In the genomic region with DNA sequence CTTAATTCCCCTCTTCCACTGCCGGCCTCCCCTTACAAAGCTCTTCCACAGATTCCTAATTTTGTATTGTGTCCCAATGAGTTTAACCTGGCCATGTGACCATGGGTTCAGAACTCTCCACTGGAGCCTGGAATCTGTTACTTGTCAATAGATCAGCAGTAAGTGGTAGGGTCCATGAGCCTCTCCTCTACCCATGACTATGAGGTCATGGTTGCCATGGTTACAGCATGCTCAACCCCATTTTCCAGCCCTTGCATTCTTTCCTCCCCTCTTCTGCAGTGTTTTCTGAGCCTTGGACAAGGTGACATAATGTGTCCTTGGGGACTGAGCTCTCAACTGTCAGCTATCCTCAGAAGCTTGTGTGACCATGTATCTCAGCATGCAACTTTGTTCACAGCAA, we compare ENCODE assay signal across 27 mouse cellular contexts. TPM values are rescaled to one million over a fixed set of nuclear protein-coding genes. Genes with fewer than 3 reads are reported as not detected.
DNase-seq lines count a peak whose midpoint lies in the region; ATAC-seq lines count a peak whose summit lies in the region.
"Had no signal": no experiment of that assay in that cellular context is flagged by ENCODE, and none has a peak within 500 bp of the region (broad histone marks: within the 10 kb centered on the region; RNA-seq: fewer than 3 reads in every experiment).

No protein-coding gene starts in this region.

- peak; percentile 5 for DNase-seq in adrenal gland, adult 2 months
- DNase-seq in adrenal gland, adult 8-10 months: no peak
- peak; percentile 78 for DNase-seq in midbrain, embryonic 11.5 days (ENCODE audit: low spot score, missing footprints)
- peak; percentile 54 for DNase-seq in embryonic facial prominence, embryonic 11.5 days (ENCODE audit: low spot score)
- DNase-seq in left cerebral cortex, adult 9 months (ENCODE audit: low spot score in 2 of 2): no peak
- DNase-seq: adrenal gland, postnatal 25 days; B cell, adult 2 months; cerebellum, adult 18-20 months; cerebellum, adult 9-11 months; cerebellum, postnatal 36 days; heart, postnatal 36 days had no signal

- H3K4me3 ChIP-seq in midbrain, embryonic 11.5 days (ENCODE audit: low read depth, low read length): no peak overlapping the region
- no peak overlapping the region for H3K4me3 ChIP-seq in midbrain, embryonic 16.5 days (ENCODE audit: low read depth, low read length)
- no peak overlapping the region for H3K4me3 ChIP-seq in embryonic facial prominence, embryonic 11.5 days (ENCODE audit: low read depth, low read length)
- H3K4me3 ChIP-seq: embryonic facial prominence, embryonic 15.5 days; erythroblast, embryonic 14.5 days; forebrain, embryonic 10.5 days; heart, embryonic 13.5 days; hindbrain, embryonic 15.5 days had no signal

- H3K4me2 ChIP-seq in midbrain, embryonic 11.5 days: no peak overlapping the region
- no peak overlapping the region for H3K4me2 ChIP-seq in midbrain, embryonic 16.5 days (ENCODE audit: low read length)
- no peak overlapping the region for H3K4me2 ChIP-seq in embryonic facial prominence, embryonic 11.5 days (ENCODE audit: low read depth, low read length)
- H3K4me2 ChIP-seq: embryonic facial prominence, embryonic 15.5 days; heart, embryonic 13.5 days; hindbrain, embryonic 15.5 days had no signal

- no peak for ATAC-seq in midbrain, embryonic 11.5 days (ENCODE audit: low FRiP score)
- no peak for ATAC-seq in midbrain, embryonic 16.5 days
- no peak for ATAC-seq in embryonic facial prominence, embryonic 11.5 days (replicated peaks; ENCODE audit: insufficient number of reproducible peaks, low FRiP score, low TSS enrichment, low read depth)
- no peak for ATAC-seq in granulocyte monocyte progenitor cell, adult 5-6 weeks (replicated peaks; ENCODE audit: poor library complexity, severe bottlenecking)
- ATAC-seq: CD4-positive, CD25-positive, alpha-beta regulatory T cell, adult 4 months; forebrain, embryonic 14.5 days; intestine, embryonic 16.5 days had no signal

- no peak overlapping the region for H3K27ac ChIP-seq in midbrain, embryonic 11.5 days (ENCODE audit: low read depth, low read length)
- no peak overlapping the region for H3K27ac ChIP-seq in midbrain, embryonic 16.5 days (ENCODE audit: low read length)
- H3K27ac ChIP-seq in embryonic facial prominence, embryonic 11.5 days (replicated peaks; ENCODE audit: low read depth, low read length): no peak overlapping the region
- H3K27ac ChIP-seq: embryonic facial prominence, embryonic 15.5 days; forebrain, embryonic 10.5 days; heart, embryonic 13.5 days; hindbrain, embryonic 15.5 days had no signal

- no peaks in the 10 kb centered on the region for H3K27me3 ChIP-seq in midbrain, embryonic 11.5 days (ENCODE audit: control insufficient read depth, insufficient read depth, low read length)
- no peaks in the 10 kb centered on the region for H3K27me3 ChIP-seq in midbrain, embryonic 16.5 days (ENCODE audit: control insufficient read depth, insufficient read depth, low read depth, low read length)
- H3K27me3 ChIP-seq in embryonic facial prominence, embryonic 11.5 days (ENCODE audit: control insufficient read depth, insufficient read depth, low read length): no peaks in the 10 kb centered on the region
- H3K27me3 ChIP-seq: embryonic facial prominence, embryonic 15.5 days; heart, embryonic 13.5 days; hindbrain, embryonic 15.5 days had no signal

- no peaks in the 10 kb centered on the region for H3K4me1 ChIP-seq in midbrain, embryonic 11.5 days (ENCODE audit: control insufficient read depth, insufficient read depth, low read length)
- H3K4me1 ChIP-seq in midbrain, embryonic 16.5 days (ENCODE audit: control insufficient read depth, insufficient read depth, low read length): no peaks in the 10 kb centered on the region
- H3K4me1 ChIP-seq in embryonic facial prominence, embryonic 11.5 days (ENCODE audit: control insufficient read depth, insufficient read depth, low read length): no peaks in the 10 kb centered on the region
- H3K4me1 ChIP-seq: embryonic facial prominence, embryonic 15.5 days; forebrain, embryonic 10.5 days; heart, embryonic 13.5 days; hindbrain, embryonic 15.5 days had no signal

- 74% methylated on average over 1 of the region's 1 CpGs for WGBS in midbrain, embryonic 11.5 days
- 56% methylated on average over 1 of the region's 1 CpGs for WGBS in midbrain, embryonic 16.5 days
- 63% methylated on average over 1 of the region's 1 CpGs for WGBS in embryonic facial prominence, embryonic 11.5 days

- H3K9ac ChIP-seq in midbrain, embryonic 11.5 days (ENCODE audit: low read length): no peak overlapping the region
- no peak overlapping the region for H3K9ac ChIP-seq in midbrain, embryonic 16.5 days (ENCODE audit: low read depth, low read length)
- H3K9ac ChIP-seq in embryonic facial prominence, embryonic 11.5 days (replicated peaks; ENCODE audit: low read length): no peak overlapping the region
- H3K9ac ChIP-seq: embryonic facial prominence, embryonic 15.5 days; heart, embryonic 13.5 days; hindbrain, embryonic 15.5 days had no signal

- no peaks in the 10 kb centered on the region for H3K36me3 ChIP-seq in midbrain, embryonic 11.5 days (ENCODE audit: control insufficient read depth, insufficient read depth, low read length)
- H3K36me3 ChIP-seq in midbrain, embryonic 16.5 days (ENCODE audit: control insufficient read depth, insufficient read depth, low read length): no peaks in the 10 kb centered on the region
- no peaks in the 10 kb centered on the region for H3K36me3 ChIP-seq in embryonic facial prominence, embryonic 11.5 days (replicated peaks; ENCODE audit: control insufficient read depth, insufficient read depth, low read depth, low read length)
- H3K36me3 ChIP-seq: embryonic facial prominence, embryonic 15.5 days; forebrain, embryonic 10.5 days; G1E; heart, embryonic 13.5 days; hindbrain, embryonic 15.5 days had no signal

- H3K9me3 ChIP-seq in midbrain, embryonic 11.5 days (ENCODE audit: control insufficient read depth, low read length): no peaks in the 10 kb centered on the region
- H3K9me3 ChIP-seq in midbrain, embryonic 16.5 days (replicated peaks; ENCODE audit: control insufficient read depth, low read length, poor library complexity, severe bottlenecking): no peaks in the 10 kb centered on the region
- H3K9me3 ChIP-seq in embryonic facial prominence, embryonic 11.5 days (replicated peaks; ENCODE audit: control insufficient read depth, low read length): no peaks in the 10 kb centered on the region
- H3K9me3 ChIP-seq: hindbrain, embryonic 15.5 days had no signal

RNA-seq across cellular contexts. Expression of a gene that starts 37.3 kb away (rescaled TPM):
- total RNA-seq in adrenal gland, adult 2 months (2021): not detected
- polyA plus RNA-seq in adrenal gland, adult 2 months (2012; rRNA removed): not detected in 2 replicates
- not detected for total RNA-seq in adrenal gland, adult 8-10 months (2022)
- not detected in 2 replicates for polyA plus RNA-seq in midbrain, embryonic 11.5 days (2014; fragmentation: Nextera tagmentation; extraction: Ambion mirVana)
- not detected in 2 replicates for polyA plus RNA-seq in midbrain, embryonic 16.5 days (2015; fragmentation: Nextera tagmentation; extraction: Ambion mirVana)
- polyA plus RNA-seq in embryonic facial prominence, embryonic 11.5 days (2014; fragmentation: Nextera tagmentation; extraction: Ambion mirVana): not detected in 2 replicates
- not detected in 2 replicates for total RNA-seq in granulocyte monocyte progenitor cell, adult 5-6 weeks (2014; fragmentation: Nextera tagmentation)
- not detected in 2 replicates for total RNA-seq in granulocyte monocyte progenitor cell, adult 5-6 weeks (2017)
- total RNA-seq: adrenal gland, postnatal 25 days; G1E; gastrocnemius, adult 8-10 months; gastrocnemius, postnatal 4 days; heart, adult 8-10 months; heart, postnatal 36 days had no signal
- polyA plus RNA-seq: CD4-positive, CD25-positive, alpha-beta regulatory T cell, adult 4 months; embryonic facial prominence, embryonic 15.5 days; erythroblast, embryonic 14.5 days; forebrain, embryonic 10.5 days; forebrain, embryonic 14.5 days; G1E; heart, embryonic 13.5 days; heart, postnatal 0 days; hindbrain, embryonic 11.5 days; hindbrain, embryonic 15.5 days; intestine, embryonic 16.5 days had no signal

Comparison
In these comparisons a context has a peak if more than half of its experiments do, and no peak if none do; other contexts are left out.
1. DNase-seq: peak in adrenal gland, adult 2 months (single experiment), midbrain, embryonic 11.5 days (single experiment) and embryonic facial prominence, embryonic 11.5 days (single experiment); none in adrenal gland, adult 8-10 months (single experiment) and left cerebral cortex, adult 9 months (0 of 2).